Mouse (Mus musculus) myocyte (in vitro differentiated cells): ENCODE data around the gene Dph3. TPM values are rescaled to one million over a fixed set of nuclear protein-coding genes. Genes with fewer than 3 reads are reported as not detected.

Experiments
- H3K27me3 ChIP-seq: one replicate; pipeline ENCODE4 v1.6.1; 2011; ENCODE audit not compliant: control insufficient read depth, insufficient read depth, insufficient read length
- H3K36me3 ChIP-seq: one replicate; pipeline ENCODE4 v1.6.1; 2011; ENCODE audit not compliant: control insufficient read depth, insufficient read depth
- H3K4me2 ChIP-seq: one replicate; pipeline ENCODE4 v1.6.1; 2011; ENCODE audit warnings: low read depth, control low read depth
- H3K4me3 ChIP-seq: one replicate; pipeline ENCODE4 v1.5.1; 2011; ENCODE audit warnings: mild to moderate bottlenecking, control low read depth, moderate library complexity
- H3K79me2 ChIP-seq: one replicate; pipeline ENCODE4 v1.6.1; 2011; ENCODE audit not compliant: control insufficient read depth, insufficient read depth
- H3ac ChIP-seq: one replicate; pipeline ENCODE4 v1.6.1; 2011; ENCODE audit not compliant: control insufficient read depth, insufficient read length
- CEBPB ChIP-seq: IDR thresholded peaks from 2 replicates; pipeline ENCODE4 v1.6.1; 2011; ENCODE audit warnings: mild to moderate bottlenecking, moderate library complexity; ENCODE audit not compliant: poor library complexity, insufficient read depth, severe bottlenecking
- E2F4 ChIP-seq: IDR thresholded peaks from one replicate; pipeline ENCODE4 v1.6.1; 2011; ENCODE audit warnings: mild to moderate bottlenecking, control low read depth, moderate library complexity; ENCODE audit not compliant: insufficient read depth
- MAX ChIP-seq: IDR thresholded peaks from one replicate; pipeline ENCODE4 v1.6.1; 2011; ENCODE audit warnings: low read depth, mild to moderate bottlenecking, control low read depth
- MYOD1 ChIP-seq, 3 experiments: IDR thresholded peaks; one replicate each; pipeline ENCODE4 v1.6.1; 2011; ENCODE audit warnings: control low read depth in 2 of 3, low read depth in 2 of 3, mild to moderate bottlenecking in 2 of 3, moderate library complexity in 1 of 3; ENCODE audit not compliant: insufficient read length in 2 of 3, control insufficient read depth in 1 of 3
- MYOG ChIP-seq, 3 experiments: IDR thresholded peaks; one replicate each; pipeline ENCODE4 v1.6.1; 2011; ENCODE audit warnings: control low read depth in 2 of 3, low read depth in 2 of 3, mild to moderate bottlenecking in 2 of 3; ENCODE audit not compliant: insufficient read length in 2 of 3, control insufficient read depth in 1 of 3, insufficient read depth in 1 of 3
- POLR2A ChIP-seq: IDR thresholded peaks from one replicate; pipeline ENCODE4 v1.6.1; 2011; ENCODE audit warnings: low read depth, mild to moderate bottlenecking, control low read depth, moderate library complexity; ENCODE audit not compliant: insufficient read length
- POLR2AphosphoS2 ChIP-seq: IDR thresholded peaks from one replicate; pipeline ENCODE4 v1.6.1; 2011; ENCODE audit warnings: low read depth, control low read depth; ENCODE audit not compliant: insufficient read length
- REST ChIP-seq: IDR thresholded peaks from one replicate; pipeline ENCODE4 v1.6.1; 2011; ENCODE audit warnings: mild to moderate bottlenecking, control low read depth, moderate library complexity; ENCODE audit not compliant: insufficient read depth, insufficient read length
- SRF ChIP-seq: IDR thresholded peaks from one replicate; pipeline ENCODE4 v1.6.1; 2011; ENCODE audit warnings: low read depth; ENCODE audit not compliant: control insufficient read depth, insufficient read length
- TCF12 ChIP-seq: IDR thresholded peaks from one replicate; pipeline ENCODE4 v1.6.1; 2011; ENCODE audit warnings: mild to moderate bottlenecking, control low read depth; ENCODE audit not compliant: poor library complexity, insufficient read depth, severe bottlenecking
- TCF3 ChIP-seq: IDR thresholded peaks from one replicate; pipeline ENCODE4 v1.6.1; 2011; ENCODE audit warnings: low read depth, control low read depth; ENCODE audit not compliant: insufficient read length
- USF1 ChIP-seq: IDR thresholded peaks from one replicate; pipeline ENCODE4 v1.6.1; 2011; ENCODE audit warnings: low read depth, mild to moderate bottlenecking, control low read depth, moderate library complexity
- polyA plus RNA-seq: library from polyadenylated mRNA; unstranded; fragments of >200 nt; fragmentation: generic; extraction: Trizol; gene quantifications from one replicate; pipeline ENCODE4 v1.2.1, GENCODE M21; 2012; ENCODE audit warnings: missing spikeins

The Dph3 gene
- polyA plus RNA-seq, 1 experiment, result 72.2 TPM

GRCm38 (mm10) chr14:32073901-32074300, 11.6 kb downstream of the Dph3 start:
- Histone ChIP-seq H3K79me2 (no peaks in the 10 kb centered on the region), H3K4me3 (no peak overlapping the region), H3K27me3 (no peaks in the 10 kb centered on the region), H3ac (no peak overlapping the region), H3K36me3 (no peaks in the 10 kb centered on the region), H3K4me2 (no peak overlapping the region)
- TF ChIP-seq E2F4, result no peak
- no peak for TF ChIP-seq MYOG (IDR thresholded peaks at IDR 0.05; ENCODE audit: control insufficient read depth in 1 of 3, insufficient read depth in 1 of 3, insufficient read length in 2 of 3, low read depth in 2 of 3)
- TF ChIP-seq MAX, result no peak
- TF ChIP-seq USF1, result no peak
- TF ChIP-seq CEBPB, result no peak
- no peak for TF ChIP-seq MYOD1 (IDR thresholded peaks at IDR 0.05; ENCODE audit: control insufficient read depth in 1 of 3, insufficient read length in 2 of 3, low read depth in 2 of 3)
- no peak for TF ChIP-seq POLR2AphosphoS2
- no peak for TF ChIP-seq REST
- TF ChIP-seq TCF3, result no peak
- TF ChIP-seq SRF, result no peak
- TF ChIP-seq POLR2A, result no peak
- TF ChIP-seq TCF12, result no peak

GRCm38 (mm10) chr14:32073211-32073685, 12.3 kb downstream of the Dph3 start:
- H3K4me2 ChIP-seq, result peak overlapping the region; percentile 43
- TF ChIP-seq E2F4, result no peak
- TF ChIP-seq MAX, result no peak
- no peak for TF ChIP-seq CEBPB
- TF ChIP-seq TCF12, result no peak
- no peak for TF ChIP-seq MYOD1 (IDR thresholded peaks at IDR 0.05; ENCODE audit: control insufficient read depth in 1 of 3, insufficient read length in 2 of 3, low read depth in 2 of 3)
- no peak for TF ChIP-seq MYOG (IDR thresholded peaks at IDR 0.05; ENCODE audit: control insufficient read depth in 1 of 3, insufficient read depth in 1 of 3, insufficient read length in 2 of 3, low read depth in 2 of 3)
- no peak for TF ChIP-seq POLR2AphosphoS2
- TF ChIP-seq TCF3, result no peak
- TF ChIP-seq SRF, result no peak
- no peak for TF ChIP-seq POLR2A
- no peak for TF ChIP-seq REST
- no peak for TF ChIP-seq USF1
- H3K4me3 ChIP-seq, result no peak overlapping the region
- H3K79me2 ChIP-seq, result no peaks in the 10 kb centered on the region
- H3ac ChIP-seq, result no peak overlapping the region
- no peaks in the 10 kb centered on the region for H3K27me3 ChIP-seq
- no peaks in the 10 kb centered on the region for H3K36me3 ChIP-seq

GRCm38 (mm10) chr14:32072807-32073206, 12.7 kb downstream of the Dph3 start:
- H3K36me3 ChIP-seq, result no peaks in the 10 kb centered on the region
- H3K4me2 ChIP-seq, result peak overlapping the region; percentile 43
- H3K27me3 ChIP-seq, result no peaks in the 10 kb centered on the region
- no peak overlapping the region for H3K4me3 ChIP-seq
- H3ac ChIP-seq, result no peak overlapping the region
- TF ChIP-seq POLR2A (no peak), POLR2AphosphoS2 (no peak), SRF (no peak), REST (no peak), CEBPB (no peak), MYOD1 (IDR thresholded peaks at IDR 0.05; ENCODE audit: control insufficient read depth in 1 of 3, insufficient read length in 2 of 3, low read depth in 2 of 3) (no peak), TCF12 (no peak), USF1 (no peak), MYOG (IDR thresholded peaks at IDR 0.05; ENCODE audit: control insufficient read depth in 1 of 3, insufficient read depth in 1 of 3, insufficient read length in 2 of 3, low read depth in 2 of 3) (no peak), MAX (no peak), E2F4 (no peak), TCF3 (no peak)
- no peaks in the 10 kb centered on the region for H3K79me2 ChIP-seq

- TF ChIP-seq POLR2AphosphoS2 (no peak), SRF (no peak), CEBPB (no peak), E2F4 (no peak), TCF3 (no peak), POLR2A (no peak), MAX (no peak), MYOD1 (IDR thresholded peaks at IDR 0.05; ENCODE audit: control insufficient read depth in 1 of 3, insufficient read length in 2 of 3, low read depth in 2 of 3) (no peak)
- Histone ChIP-seq H3K27me3 (no peaks in the 10 kb centered on the region), H3ac (no peak overlapping the region), H3K4me3 (no peak overlapping the region), H3K79me2 (no peaks in the 10 kb centered on the region), H3K36me3 (no peaks in the 10 kb centered on the region), H3K4me2 (no peak overlapping the region)
Observed at GRCm38 (mm10) chr14:32061398-32061797, 24.1 kb downstream of the Dph3 start.

- H3K27me3 ChIP-seq, result no peaks in the 10 kb centered on the region
- H3K79me2 ChIP-seq, result no peaks in the 10 kb centered on the region
- H3K4me2 ChIP-seq, result no peak overlapping the region
- H3ac ChIP-seq, result no peak overlapping the region
- TF ChIP-seq USF1 (no peak), SRF (no peak), REST (no peak), TCF12 (no peak), POLR2A (no peak), MYOD1 (IDR thresholded peaks at IDR 0.05; ENCODE audit: control insufficient read depth in 1 of 3, insufficient read length in 2 of 3, low read depth in 2 of 3) (no peak), CEBPB (no peak), POLR2AphosphoS2 (no peak), MAX (no peak), E2F4 (no peak), TCF3 (no peak), MYOG (IDR thresholded peaks at IDR 0.05; ENCODE audit: control insufficient read depth in 1 of 3, insufficient read depth in 1 of 3, insufficient read length in 2 of 3, low read depth in 2 of 3) (no peak)
- no peak overlapping the region for H3K4me3 ChIP-seq
- no peaks in the 10 kb centered on the region for H3K36me3 ChIP-seq
Observed at GRCm38 (mm10) chr14:32057664-32058063, 27.9 kb downstream of the Dph3 start.
